Mouse (Mus musculus) megakaryocyte, embryonic 14.5 days (primary cell): ENCODE measurements around the gene H2afx.
"Not testable (repeated sequence)": the region's sequence is repeated elsewhere in the genome, so short reads cannot be mapped to it uniquely, and the experiment has no call there.

Experiments used
- FLI1 ChIP-seq: IDR thresholded peaks from 2 replicates; pipeline ENCODE4 v1.6.1; 2012; ENCODE audit warnings: low read length, inconsistent platforms, mixed read lengths
- GATA1 ChIP-seq: IDR thresholded peaks from 3 replicates; pipeline ENCODE4 v1.6.1; 2012; ENCODE audit warnings: mixed read lengths, low read length, inconsistent platforms, borderline replicate concordance

DNA sequence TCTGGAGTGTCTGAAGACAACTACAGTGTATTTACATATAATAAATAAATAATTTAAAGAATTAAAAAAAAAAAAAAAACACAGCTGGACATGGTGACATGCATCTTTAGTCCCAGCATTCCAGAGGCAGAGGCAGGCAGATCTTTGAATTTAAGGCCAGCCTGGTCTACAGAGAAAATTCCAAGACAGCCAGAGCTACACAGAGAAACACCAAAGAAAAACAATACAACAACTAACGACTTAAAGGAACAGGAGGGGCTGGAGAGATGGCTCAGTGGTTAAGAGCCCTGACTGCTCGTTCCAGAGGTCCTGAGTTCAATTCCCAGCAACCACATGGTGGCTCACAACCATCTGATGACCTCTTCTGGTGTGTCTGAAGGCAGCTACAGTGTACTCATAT is 42.8 kb downstream of the H2afx start:
- TF ChIP-seq GATA1, FLI1: not testable (repeated sequence)
